ENCODE assay signal across 21 mouse cellular contexts in the genomic region with DNA sequence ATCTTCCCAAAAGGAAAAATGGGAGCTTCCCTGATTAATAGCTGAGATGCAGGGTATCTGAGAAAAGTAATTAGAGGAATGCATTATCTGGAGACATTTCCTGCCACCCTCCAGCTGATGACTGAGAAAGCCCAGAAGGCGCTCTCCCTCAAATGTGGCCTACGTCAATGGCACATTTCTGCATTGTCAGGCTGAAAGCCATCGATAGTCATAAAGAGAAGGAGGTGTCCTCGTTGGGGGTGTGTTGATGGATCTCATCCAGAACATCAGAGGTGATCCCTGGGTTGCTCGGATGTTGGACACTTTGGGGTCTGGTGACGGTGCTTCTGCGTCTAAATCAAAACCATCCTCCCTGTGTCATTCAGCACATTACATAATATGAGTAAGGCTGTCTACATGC.
DNase-seq lines count a peak whose midpoint lies in the region; ATAC-seq lines count a peak whose summit lies in the region.
"Had no signal": no experiment of that assay in that cellular context is flagged by ENCODE, and none has a peak within 500 bp of the region (broad histone marks: within the 10 kb centered on the region; RNA-seq: fewer than 3 reads in every experiment).

No protein-coding gene starts in this region.

- H3K36me3 ChIP-seq in heart, embryonic 14.5 days (ENCODE audit: control insufficient read depth, insufficient read depth, low read length), result no peaks in the 10 kb centered on the region
- H3K36me3 ChIP-seq in midbrain, embryonic 11.5 days (ENCODE audit: control insufficient read depth, insufficient read depth, low read length), result no peaks in the 10 kb centered on the region
- no peaks in the 10 kb centered on the region for H3K36me3 ChIP-seq in midbrain, embryonic 15.5 days (replicated peaks)
- no peaks in the 10 kb centered on the region for H3K36me3 ChIP-seq in limb, embryonic 10.5 days
- H3K36me3 ChIP-seq: embryonic facial prominence, embryonic 15.5 days; intestine, embryonic 15.5 days; midbrain, embryonic 12.5 days; neural tube, embryonic 13.5 days had no signal

- no peak for ATAC-seq in heart, embryonic 14.5 days (ENCODE audit: insufficient number of reproducible peaks, insufficient read depth, low FRiP score, low read depth)
- ATAC-seq in midbrain, embryonic 11.5 days (ENCODE audit: low FRiP score), result no peak
- ATAC-seq in midbrain, embryonic 15.5 days (replicated peaks), result no peak
- ATAC-seq: forebrain, postnatal 0 days; intestine, embryonic 15.5 days had no signal

- H3K27me3 ChIP-seq in heart, embryonic 14.5 days (ENCODE audit: control insufficient read depth, insufficient read depth, low read length), result no peaks in the 10 kb centered on the region
- H3K27me3 ChIP-seq in midbrain, embryonic 11.5 days (ENCODE audit: control insufficient read depth, insufficient read depth, low read length), result no peaks in the 10 kb centered on the region
- H3K27me3 ChIP-seq in midbrain, embryonic 15.5 days (replicated peaks), result no peaks in the 10 kb centered on the region
- H3K27me3 ChIP-seq in limb, embryonic 10.5 days (ENCODE audit: low read depth, poor library complexity, severe bottlenecking), result peaks cover 23% of the 10 kb centered on the region
- H3K27me3 ChIP-seq: embryonic facial prominence, embryonic 15.5 days; intestine, embryonic 15.5 days had no signal

- H3K4me2 ChIP-seq in heart, embryonic 14.5 days (ENCODE audit: low read length), result no peak overlapping the region
- no peak overlapping the region for H3K4me2 ChIP-seq in midbrain, embryonic 11.5 days
- H3K4me2 ChIP-seq in midbrain, embryonic 15.5 days, result no peak overlapping the region
- H3K4me2 ChIP-seq: embryonic facial prominence, embryonic 15.5 days; hindbrain, embryonic 14.5 days; intestine, embryonic 15.5 days; midbrain, embryonic 12.5 days; neural tube, embryonic 13.5 days had no signal

- 0 out of 2 replicates have a peak, but pooled peaks cover 5% of the 10 kb centered on the region for H3K9me3 ChIP-seq in heart, embryonic 14.5 days (ENCODE audit: control insufficient read depth, low read length)
- no peaks in the 10 kb centered on the region for H3K9me3 ChIP-seq in midbrain, embryonic 11.5 days (ENCODE audit: control insufficient read depth, low read length)
- no peaks in the 10 kb centered on the region for H3K9me3 ChIP-seq in midbrain, embryonic 15.5 days
- no peaks in the 10 kb centered on the region for H3K9me3 ChIP-seq in limb, embryonic 10.5 days (replicated peaks)
- H3K9me3 ChIP-seq: embryonic facial prominence, embryonic 15.5 days; intestine, embryonic 15.5 days; midbrain, embryonic 12.5 days; neural tube, embryonic 13.5 days had no signal

- peaks cover 16% of the 10 kb centered on the region in 2 experiments; a peak in 3 of 4 replicates for H3K4me1 ChIP-seq in heart, embryonic 14.5 days (ENCODE audit: control insufficient read depth in 2 of 2, insufficient read depth in 2 of 2, low read length in 2 of 2)
- H3K4me1 ChIP-seq in midbrain, embryonic 11.5 days (ENCODE audit: control insufficient read depth, insufficient read depth, low read length), result no peaks in the 10 kb centered on the region
- no peaks in the 10 kb centered on the region for H3K4me1 ChIP-seq in midbrain, embryonic 15.5 days
- peaks cover 47% of the 10 kb centered on the region for H3K4me1 ChIP-seq in limb, embryonic 10.5 days
- H3K4me1 ChIP-seq: intestine, embryonic 15.5 days; midbrain, embryonic 12.5 days had no signal

- H3K9ac ChIP-seq in heart, embryonic 14.5 days (ENCODE audit: low read length), result no peak overlapping the region
- H3K9ac ChIP-seq in midbrain, embryonic 11.5 days (ENCODE audit: low read length), result no peak overlapping the region
- H3K9ac ChIP-seq in midbrain, embryonic 15.5 days, result no peak overlapping the region
- H3K9ac ChIP-seq: embryonic facial prominence, embryonic 15.5 days; forebrain, postnatal 0 days; hindbrain, embryonic 14.5 days; intestine, embryonic 15.5 days; midbrain, embryonic 12.5 days; neural tube, embryonic 13.5 days had no signal

- H3K27ac ChIP-seq in heart, embryonic 14.5 days (replicated peaks in 1 of 2; ENCODE audit: control insufficient read depth in 1 of 2, insufficient read depth in 1 of 2, low read depth in 2 of 2, low read length in 2 of 2), result peak overlapping the region; percentile 53 to 58; a peak in 2 of 4 replicates
- no peak overlapping the region for H3K27ac ChIP-seq in midbrain, embryonic 11.5 days (ENCODE audit: low read depth, low read length)
- H3K27ac ChIP-seq in midbrain, embryonic 15.5 days, result no peak overlapping the region
- peak overlapping the region; percentile 48; the same call in 1 of the 2 replicates for H3K27ac ChIP-seq in limb, embryonic 10.5 days
- H3K27ac ChIP-seq: embryonic facial prominence, embryonic 15.5 days; hindbrain, embryonic 14.5 days; intestine, embryonic 15.5 days; macrophage; midbrain, embryonic 12.5 days; neural tube, embryonic 13.5 days had no signal

- no peak for DNase-seq in heart, adult 18-20 months
- DNase-seq in midbrain, embryonic 11.5 days (ENCODE audit: low spot score, missing footprints), result peak; percentile 44
- DNase-seq in limb, embryonic 10.5 days (ENCODE audit: low spot score), result peak; percentile 57
- peak; percentile 8 to 34 for DNase-seq in lung, postnatal 4 days
- DNase-seq in urinary bladder, postnatal 25 days (ENCODE audit: low spot score), result no peak
- DNase-seq in urinary bladder, adult 2 months (ENCODE audit: low spot score), result no peak
- DNase-seq: adrenal gland, postnatal 36 days; B cell, adult 2 months; cerebellum, adult 11-12 months; cerebellum, postnatal 14 days; forebrain, postnatal 0 days; layer of hippocampus, postnatal 36 days; right cerebral cortex, adult 18-20 months had no signal

- no peak overlapping the region for H3K4me3 ChIP-seq in heart, embryonic 14.5 days (ENCODE audit: control insufficient read depth in 1 of 2, insufficient read depth in 1 of 2, low read depth in 1 of 2, low read length in 2 of 2)
- no peak overlapping the region for H3K4me3 ChIP-seq in midbrain, embryonic 11.5 days (ENCODE audit: low read depth, low read length)
- no peak overlapping the region for H3K4me3 ChIP-seq in midbrain, embryonic 15.5 days
- no peak overlapping the region for H3K4me3 ChIP-seq in limb, embryonic 10.5 days
- H3K4me3 ChIP-seq: embryonic facial prominence, embryonic 15.5 days; intestine, embryonic 15.5 days; midbrain, embryonic 12.5 days; neural tube, embryonic 13.5 days had no signal

- WGBS in heart, embryonic 14.5 days, result 20% methylated on average over 7 of the region's 7 CpGs
- WGBS in midbrain, embryonic 11.5 days, result 87% methylated on average over 7 of the region's 7 CpGs
- WGBS in midbrain, embryonic 15.5 days, result 90% methylated on average over 7 of the region's 7 CpGs
- WGBS in limb, embryonic 10.5 days, result 23% methylated on average over 7 of the region's 7 CpGs

Comparison
In these comparisons a context has a peak if more than half of its experiments do, and no peak if none do; other contexts are left out.
1. H3K27ac ChIP-seq: peak in heart, embryonic 14.5 days (2 of 2) and limb, embryonic 10.5 days (single experiment); none in midbrain, embryonic 11.5 days (single experiment) and midbrain, embryonic 15.5 days (single experiment).
2. DNase-seq: peak in midbrain, embryonic 11.5 days (single experiment), limb, embryonic 10.5 days (single experiment) and lung, postnatal 4 days (2 of 2); none in heart, adult 18-20 months (0 of 2), urinary bladder, postnatal 25 days (single experiment) and urinary bladder, adult 2 months (single experiment).